Mouse (Mus musculus): ENCODE data around the gene Mif4gd.

DNA sequence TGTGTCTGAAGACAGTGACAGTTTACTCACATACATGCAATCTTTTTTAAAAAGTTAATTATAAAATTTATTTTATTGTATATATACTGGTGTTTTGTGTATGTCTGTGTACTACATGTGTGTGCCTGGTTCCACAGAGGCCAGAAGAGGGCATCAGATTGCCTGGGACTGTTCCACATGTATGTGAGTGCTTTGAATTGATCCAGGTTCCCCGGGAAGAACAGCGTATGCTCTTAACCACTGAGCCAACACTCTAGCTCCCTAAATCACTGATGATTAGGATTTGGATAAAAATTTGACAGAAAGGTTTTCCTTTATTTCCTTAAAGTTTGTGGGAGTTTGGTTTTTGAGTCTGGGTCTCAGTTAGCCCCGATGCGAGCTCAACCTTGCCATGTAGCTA, 49.4 kb downstream of the Mif4gd start:
- no peak for TF ChIP-seq GATA1 (IDR thresholded peaks at IDR 0.05; ENCODE audit: borderline replicate concordance, low read length)
- TF ChIP-seq FLI1 (IDR thresholded peaks at IDR 0.05; ENCODE audit: low read length), result no peak
